Mouse (Mus musculus) naive thymus-derived CD4-positive, alpha-beta T cell, adult 2 months (primary cell): ENCODE data around the gene Plcg2.

Source experiments
- DNase-seq: peaks from one replicate; pipeline ENCODE4 v3.0.0-alpha.2; 2011; ENCODE audit warnings: low read depth

Plcg2 gene

GRCm38 (mm10) chr8:117498179-117498914 is at the start of gene Plcg2:
TSS of gene Plcg2 (plus strand) at chr8:117498291.
- peak; percentile 22 for DNase-seq

- DNase-seq = no peak
These were observed 47.0 kb upstream of the Plcg2 start for GRCm38 (mm10) chr8:117451072-117451471.

- no peak for DNase-seq
These were observed 44.1 kb upstream of the Plcg2 start for GRCm38 (mm10) chr8:117453974-117454373.

GRCm38 (mm10) chr8:117454516-117455116 is 43.5 kb upstream of the Plcg2 start:
- DNase-seq = no peak

GRCm38 (mm10) chr8:117455701-117456100 is 42.4 kb upstream of the Plcg2 start:
- DNase-seq = no peak

GRCm38 (mm10) chr8:117458440-117458839 is 39.7 kb upstream of the Plcg2 start:
- DNase-seq = no peak

GRCm38 (mm10) chr8:117462701-117463284 is 35.3 kb upstream of the Plcg2 start:
- no peak for DNase-seq

GRCm38 (mm10) chr8:117464525-117464924 is 33.6 kb upstream of the Plcg2 start:
- peak; percentile 28 for DNase-seq

- peak; percentile 89 for DNase-seq
These were observed 32.8 kb upstream of the Plcg2 start for GRCm38 (mm10) chr8:117465250-117465649.

- DNase-seq = no peak
These were observed 30.6 kb upstream of the Plcg2 start for GRCm38 (mm10) chr8:117467466-117467865.

- DNase-seq = no peak
These were observed 28.4 kb upstream of the Plcg2 start for GRCm38 (mm10) chr8:117469431-117470341.

- DNase-seq = peak; percentile 50
These were observed 27.7 kb upstream of the Plcg2 start for GRCm38 (mm10) chr8:117470342-117470781.

- peak; percentile 78 for DNase-seq
These were observed 26.9 kb upstream of the Plcg2 start for GRCm38 (mm10) chr8:117471174-117471573.

GRCm38 (mm10) chr8:117471655-117472054 is 26.4 kb upstream of the Plcg2 start:
- DNase-seq = no peak

- DNase-seq = no peak
These were observed 25.8 kb upstream of the Plcg2 start for GRCm38 (mm10) chr8:117472332-117472731.

- peak; percentile 92 for DNase-seq
These were observed 23.1 kb upstream of the Plcg2 start for GRCm38 (mm10) chr8:117474944-117475343.

GRCm38 (mm10) chr8:117475819-117476218 is 22.3 kb upstream of the Plcg2 start:
- peak; percentile 25 for DNase-seq

GRCm38 (mm10) chr8:117478082-117478481 is 20.0 kb upstream of the Plcg2 start:
- DNase-seq = no peak

GRCm38 (mm10) chr8:117479996-117480395 is 18.1 kb upstream of the Plcg2 start:
- DNase-seq = no peak

GRCm38 (mm10) chr8:117480516-117480915 is 17.6 kb upstream of the Plcg2 start:
- no peak for DNase-seq

- no peak for DNase-seq
These were observed 16.3 kb upstream of the Plcg2 start for GRCm38 (mm10) chr8:117481830-117482229.

- DNase-seq = no peak
These were observed 13.4 kb upstream of the Plcg2 start for GRCm38 (mm10) chr8:117484731-117485130.
